Mouse (Mus musculus) lung, embryonic 15.5 days (tissue): ENCODE results near the gene Ing1. TPM values are rescaled to one million over a fixed set of nuclear protein-coding genes. Genes with fewer than 3 reads are reported as not detected.

Experiments
- ATAC-seq: fragments of 200-750 bp; cut with Nextera tagmentation; 2 replicates; pipeline ENCODE4 v1.8.0; 2017; ENCODE audit warnings: moderate number of reproducible peaks, borderline replicate concordance; ENCODE audit not compliant: low FRiP score, low TSS enrichment; ENCODE audit errors: extremely low read depth
- H3K27ac ChIP-seq: fragments of 300-500 bp; sonication (generic); 2 replicates; pipeline ENCODE4 v1.5.1; 2015; ENCODE audit warnings: moderate library complexity, mild to moderate bottlenecking, inconsistent platforms
- H3K27me3 ChIP-seq: fragments of 300-500 bp; sonication (generic); 2 replicates; pipeline ENCODE4 v1.6.1; 2015; ENCODE audit warnings: inconsistent platforms
- H3K36me3 ChIP-seq: fragments of 300-500 bp; sonication (generic); 2 replicates; pipeline ENCODE4 v1.6.1; 2015; ENCODE audit warnings: inconsistent platforms
- H3K4me1 ChIP-seq: fragments of 300-500 bp; sonication (generic); 2 replicates; pipeline ENCODE4 v1.6.1; 2015; ENCODE audit warnings: inconsistent platforms
- H3K4me2 ChIP-seq: fragments of 300-500 bp; sonication (generic); 2 replicates; pipeline ENCODE4 v1.6.1; 2015; ENCODE audit warnings: inconsistent platforms, mild to moderate bottlenecking, moderate library complexity
- H3K4me3 ChIP-seq: fragments of 300-500 bp; sonication (generic); 2 replicates; pipeline ENCODE4 v1.5.1; 2015; ENCODE audit warnings: mild to moderate bottlenecking, inconsistent platforms
- H3K9ac ChIP-seq: fragments of 300-500 bp; sonication (generic); 2 replicates; pipeline ENCODE4 v1.6.1; 2015; ENCODE audit warnings: inconsistent platforms
- H3K9me3 ChIP-seq: fragments of 300-500 bp; sonication (generic); 2 replicates; pipeline ENCODE4 v1.6.1; 2016; ENCODE audit warnings: inconsistent platforms
- WGBS: fragments of 180-500 bp; shearing (Covaris S2); methylation state at CpG from one replicate; pipeline ENCODE4 v1.1.7; 2015; 5-methylcytosine and 5-hydroxymethylcytosine counted together
- polyA plus RNA-seq: library from polyadenylated mRNA; unstranded; fragments of >200 nt; fragmentation: Nextera tagmentation; extraction: Ambion mirVana; gene quantifications from 2 replicates; pipeline ENCODE4 v1.2.1, GENCODE M21; 2015

The Ing1 gene
- polyA plus RNA-seq, 1 experiment from 2014 or later = 47.4 TPM

GRCm38 (mm10) chr8:11602006-11602680 is 46.8 kb downstream of the Ing1 start:
- Histone ChIP-seq H3K4me1 (0 out of 2 replicates have a peak, but pooled peaks cover 2% of the 10 kb centered on the region), H3K9ac (no peak overlapping the region), H3K4me2 (no peak overlapping the region), H3K4me3 (no peak overlapping the region), H3K27ac (no peak overlapping the region), H3K36me3 (no peaks in the 10 kb centered on the region), H3K27me3 (no peaks in the 10 kb centered on the region), H3K9me3 (no peaks in the 10 kb centered on the region)
- WGBS = 33% methylated on average over 14 of the region's 14 CpGs
- ATAC-seq = peak; percentile 51; the same call in 1 of the 2 replicates

GRCm38 (mm10) chr8:11608848-11609247 is 53.5 kb downstream of the Ing1 start:
- no peak for ATAC-seq
- no peak overlapping the region for H3K27ac ChIP-seq
- no peaks in the 10 kb centered on the region for H3K9me3 ChIP-seq
- no peaks in the 10 kb centered on the region for H3K4me1 ChIP-seq
- no peaks in the 10 kb centered on the region for H3K27me3 ChIP-seq
- no peak overlapping the region for H3K9ac ChIP-seq
- H3K4me3 ChIP-seq = no peak overlapping the region
- H3K36me3 ChIP-seq = peaks cover 44% of the 10 kb centered on the region
- 95% methylated on average over 9 of the region's 9 CpGs for WGBS
- H3K4me2 ChIP-seq = no peak overlapping the region

Other genes starting within 250 kb of the Ing1 start
- gene Col4a2, start 242.8 kb upstream of the Ing1 start, polyA plus RNA-seq = 121 and 126 TPM in 2 replicates
- gene Col4a1, start 242.7 kb upstream of the Ing1 start, polyA plus RNA-seq = 335 and 360 TPM in 2 replicates
- gene Rab20, start 76.9 kb upstream of the Ing1 start, polyA plus RNA-seq = 13.2 and 14.7 TPM in 2 replicates
- gene Naxd, start 58.1 kb upstream of the Ing1 start, polyA plus RNA-seq = 141 and 157 TPM in 2 replicates
- gene Cars2, start 4.8 kb upstream of the Ing1 start, polyA plus RNA-seq = 23.5 and 24.3 TPM in 2 replicates
- 71.4 and 82.5 TPM in 2 replicates for gene Ankrd10, start 80.2 kb downstream of the Ing1 start, polyA plus RNA-seq
- gene 1700016D06Rik, start 145.5 kb downstream of the Ing1 start, polyA plus RNA-seq = not detected in 2 replicates
- 35.1 and 39.0 TPM in 2 replicates for gene Arhgef7, start 172.2 kb downstream of the Ing1 start, polyA plus RNA-seq